ENCODE assay signal across 21 mouse cellular contexts in genomic region chr8:119805275-119805674, GRCm38 (mm10). TPM values are rescaled to one million over a fixed set of nuclear protein-coding genes. Genes with fewer than 3 reads are reported as not detected.
DNase-seq lines count a peak whose midpoint lies in the region; ATAC-seq and TF ChIP-seq lines count a peak whose summit lies in the region.
"Had no signal": no experiment of that assay in that cellular context is flagged by ENCODE, and none has a peak within 500 bp of the region (broad histone marks: within the 10 kb centered on the region; RNA-seq: fewer than 3 reads in every experiment).

No protein-coding gene starts in this region.

- no peak for TF ChIP-seq CTCF in hindbrain, postnatal 0 days (IDR thresholded peaks at IDR 0.05; ENCODE audit: low read depth)
- no peak for TF ChIP-seq CTCF in cerebellum, adult 2 months (IDR thresholded peaks at IDR 0.05; ENCODE audit: borderline replicate concordance, insufficient read depth, low read depth, low read length)

- no peak overlapping the region for H3K9ac ChIP-seq in hindbrain, embryonic 15.5 days
- H3K9ac ChIP-seq in hindbrain, postnatal 0 days (replicated peaks; ENCODE audit: low read length): no peak overlapping the region
- H3K9ac ChIP-seq in midbrain, embryonic 13.5 days (replicated peaks): no peak overlapping the region
- no peak overlapping the region for H3K9ac ChIP-seq in midbrain, embryonic 16.5 days (ENCODE audit: low read depth, low read length)
- H3K9ac ChIP-seq in forebrain, embryonic 16.5 days (replicated peaks; ENCODE audit: low read depth, low read length): no peak overlapping the region
- H3K9ac ChIP-seq in stomach, embryonic 16.5 days (ENCODE audit: low read length): no peak overlapping the region
- H3K9ac ChIP-seq: embryonic facial prominence, embryonic 15.5 days; heart, embryonic 12.5 days; liver, embryonic 13.5 days had no signal

- no peak for DNase-seq in hindbrain, postnatal 0 days (ENCODE audit: low spot score)
- no peak for DNase-seq in testis, postnatal 10 days (ENCODE audit: low spot score)
- no peak for DNase-seq in cerebellum, adult 2 months
- DNase-seq: adrenal gland, postnatal 36 days; cerebellum, adult 9-11 months; gastrocnemius, postnatal 25 days; heart, adult 18-20 months; heart, postnatal 10 days; liver, embryonic 13.5 days; lung, adult 2 months; lung, postnatal 14 days; retina, postnatal 1 day; thymus, adult 18-20 months; thymus, postnatal 36 days had no signal

- H3K4me2 ChIP-seq in hindbrain, embryonic 15.5 days: no peak overlapping the region
- no peak overlapping the region for H3K4me2 ChIP-seq in hindbrain, postnatal 0 days (ENCODE audit: low read depth, low read length)
- H3K4me2 ChIP-seq in midbrain, embryonic 13.5 days (replicated peaks): no peak overlapping the region
- H3K4me2 ChIP-seq in midbrain, embryonic 16.5 days (ENCODE audit: low read length): no peak overlapping the region
- H3K4me2 ChIP-seq in forebrain, embryonic 16.5 days (ENCODE audit: low read length): no peak overlapping the region
- no peak overlapping the region for H3K4me2 ChIP-seq in stomach, embryonic 16.5 days (ENCODE audit: low read depth, low read length)
- H3K4me2 ChIP-seq: embryonic facial prominence, embryonic 15.5 days; heart, embryonic 12.5 days; liver, embryonic 13.5 days had no signal

- ATAC-seq in hindbrain, embryonic 15.5 days (ENCODE audit: low FRiP score, low read depth): no peak
- no peak for ATAC-seq in hindbrain, postnatal 0 days
- no peak for ATAC-seq in midbrain, embryonic 13.5 days
- no peak for ATAC-seq in midbrain, embryonic 16.5 days
- ATAC-seq in forebrain, embryonic 16.5 days: no peak
- ATAC-seq in stomach, embryonic 16.5 days (ENCODE audit: insufficient read depth, low FRiP score): no peak

- peaks cover 4% of the 10 kb centered on the region; the same call in 1 of the 2 replicates for H3K36me3 ChIP-seq in hindbrain, embryonic 15.5 days
- H3K36me3 ChIP-seq in hindbrain, postnatal 0 days (ENCODE audit: insufficient read depth, low read length): peaks cover 5% of the 10 kb centered on the region
- peaks cover 15% of the 10 kb centered on the region for H3K36me3 ChIP-seq in midbrain, embryonic 13.5 days
- peaks cover 5% of the 10 kb centered on the region; the same call in 1 of the 2 replicates for H3K36me3 ChIP-seq in midbrain, embryonic 16.5 days (ENCODE audit: control insufficient read depth, insufficient read depth, low read length)
- H3K36me3 ChIP-seq in forebrain, embryonic 16.5 days (ENCODE audit: control insufficient read depth, insufficient read depth): peaks cover 3% of the 10 kb centered on the region; the same call in 1 of the 2 replicates
- H3K36me3 ChIP-seq in stomach, embryonic 16.5 days (ENCODE audit: control insufficient read depth, insufficient read depth, low read length): 0 out of 2 replicates have a peak, but pooled peaks cover 4% of the 10 kb centered on the region

- H3K4me1 ChIP-seq in hindbrain, embryonic 15.5 days (replicated peaks): peaks cover 33% of the 10 kb centered on the region
- peaks cover 12% of the 10 kb centered on the region for H3K4me1 ChIP-seq in hindbrain, postnatal 0 days (ENCODE audit: insufficient read depth, low read length)
- H3K4me1 ChIP-seq in midbrain, embryonic 13.5 days (replicated peaks): peaks cover 40% of the 10 kb centered on the region
- H3K4me1 ChIP-seq in midbrain, embryonic 16.5 days (ENCODE audit: control insufficient read depth, insufficient read depth, low read length): peaks cover 22% of the 10 kb centered on the region
- peaks cover 41% of the 10 kb centered on the region for H3K4me1 ChIP-seq in forebrain, embryonic 16.5 days (replicated peaks; ENCODE audit: control insufficient read depth, insufficient read depth, low read length)
- peaks cover 3% of the 10 kb centered on the region; the same call in 1 of the 2 replicates for H3K4me1 ChIP-seq in stomach, embryonic 16.5 days (ENCODE audit: control insufficient read depth, insufficient read depth, low read length)
- peaks cover 26% of the 10 kb centered on the region for H3K4me1 ChIP-seq in cerebellum, adult 2 months (ENCODE audit: control insufficient read depth, insufficient read depth, low read length)

- 58% methylated on average over 8 of the region's 8 CpGs for WGBS in hindbrain, embryonic 15.5 days
- 59% methylated on average over 8 of the region's 8 CpGs for WGBS in hindbrain, postnatal 0 days
- 70% methylated on average over 8 of the region's 8 CpGs for WGBS in midbrain, embryonic 13.5 days
- WGBS in midbrain, embryonic 16.5 days: 68% methylated on average over 8 of the region's 8 CpGs
- 47% methylated on average over 8 of the region's 8 CpGs for WGBS in forebrain, embryonic 16.5 days
- 49% methylated on average over 8 of the region's 8 CpGs for WGBS in stomach, embryonic 16.5 days
- 66% methylated on average over 8 of the region's 8 CpGs for WGBS in cerebellum, adult 2 months

- no peaks in the 10 kb centered on the region for H3K27me3 ChIP-seq in hindbrain, embryonic 15.5 days
- no peaks in the 10 kb centered on the region for H3K27me3 ChIP-seq in hindbrain, postnatal 0 days (ENCODE audit: insufficient read depth, low read length)
- no peaks in the 10 kb centered on the region for H3K27me3 ChIP-seq in midbrain, embryonic 13.5 days
- H3K27me3 ChIP-seq in midbrain, embryonic 16.5 days (ENCODE audit: control insufficient read depth, insufficient read depth, low read depth, low read length): no peaks in the 10 kb centered on the region
- H3K27me3 ChIP-seq in forebrain, embryonic 16.5 days (replicated peaks; ENCODE audit: control insufficient read depth, insufficient read depth, low read length): no peaks in the 10 kb centered on the region
- H3K27me3 ChIP-seq in stomach, embryonic 16.5 days (ENCODE audit: control insufficient read depth, insufficient read depth, low read length): no peaks in the 10 kb centered on the region
- no peaks in the 10 kb centered on the region for H3K27me3 ChIP-seq in cerebellum, adult 2 months (ENCODE audit: control insufficient read depth, insufficient read depth, low read length)
- H3K27me3 ChIP-seq: embryonic facial prominence, embryonic 15.5 days had no signal

- H3K9me3 ChIP-seq in hindbrain, embryonic 15.5 days: no peaks in the 10 kb centered on the region
- no peaks in the 10 kb centered on the region for H3K9me3 ChIP-seq in hindbrain, postnatal 0 days (ENCODE audit: low read length)
- H3K9me3 ChIP-seq in midbrain, embryonic 13.5 days: no peaks in the 10 kb centered on the region
- no peaks in the 10 kb centered on the region for H3K9me3 ChIP-seq in midbrain, embryonic 16.5 days (replicated peaks; ENCODE audit: control insufficient read depth, low read length, poor library complexity, severe bottlenecking)
- H3K9me3 ChIP-seq in forebrain, embryonic 16.5 days (ENCODE audit: control insufficient read depth, low read length): no peaks in the 10 kb centered on the region
- H3K9me3 ChIP-seq in stomach, embryonic 16.5 days (replicated peaks; ENCODE audit: control insufficient read depth, low read length): no peaks in the 10 kb centered on the region
- H3K9me3 ChIP-seq: embryonic facial prominence, embryonic 15.5 days; heart, embryonic 12.5 days; liver, embryonic 13.5 days had no signal

- TF ChIP-seq POLR2A in cerebellum, adult 2 months (IDR thresholded peaks at IDR 0.05; ENCODE audit: borderline replicate concordance, insufficient read depth, low read length): no peak

- no peak overlapping the region for H3K4me3 ChIP-seq in hindbrain, embryonic 15.5 days
- no peak overlapping the region for H3K4me3 ChIP-seq in hindbrain, postnatal 0 days (ENCODE audit: low read length)
- no peak overlapping the region for H3K4me3 ChIP-seq in midbrain, embryonic 13.5 days (replicated peaks)
- H3K4me3 ChIP-seq in midbrain, embryonic 16.5 days (ENCODE audit: low read depth, low read length): no peak overlapping the region
- no peak overlapping the region for H3K4me3 ChIP-seq in forebrain, embryonic 16.5 days (replicated peaks; ENCODE audit: low read length)
- no peak overlapping the region for H3K4me3 ChIP-seq in stomach, embryonic 16.5 days (replicated peaks; ENCODE audit: low read length)
- no peak overlapping the region for H3K4me3 ChIP-seq in cerebellum, adult 2 months (replicated peaks; ENCODE audit: insufficient read depth, low read depth, low read length)
- H3K4me3 ChIP-seq: embryonic facial prominence, embryonic 15.5 days; heart, embryonic 12.5 days; liver, embryonic 13.5 days had no signal

- H3K27ac ChIP-seq in hindbrain, embryonic 15.5 days (replicated peaks): 0 out of 2 replicates have a peak overlapping the region, but pooled peaks have one; percentile 14
- no peak overlapping the region for H3K27ac ChIP-seq in hindbrain, postnatal 0 days
- H3K27ac ChIP-seq in midbrain, embryonic 13.5 days: 0 out of 2 replicates have a peak overlapping the region, but pooled peaks have one; percentile 16
- no peak overlapping the region for H3K27ac ChIP-seq in midbrain, embryonic 16.5 days (ENCODE audit: low read length)
- H3K27ac ChIP-seq in forebrain, embryonic 16.5 days (ENCODE audit: low read length): peak overlapping the region; percentile 27; the same call in 1 of the 2 replicates
- H3K27ac ChIP-seq in stomach, embryonic 16.5 days (ENCODE audit: low read length): peak overlapping the region; percentile 4; the same call in 1 of the 2 replicates
- no peak overlapping the region for H3K27ac ChIP-seq in cerebellum, adult 2 months (ENCODE audit: insufficient read depth, low read length)
- H3K27ac ChIP-seq: embryonic facial prominence, embryonic 15.5 days; liver, embryonic 13.5 days had no signal

RNA-seq across cellular contexts. Expression of gene Tldc1, which starts 27.1 kb away (rescaled TPM):
- polyA plus RNA-seq in hindbrain, embryonic 15.5 days (2015; fragmentation: Nextera tagmentation; extraction: Ambion mirVana): 10.1 and 13.2 TPM in 2 replicates
- total RNA-seq in hindbrain, postnatal 0 days (2014; rRNA removed): 20.2 and 21.2 TPM in 2 replicates
- polyA plus RNA-seq in hindbrain, postnatal 0 days (2015; fragmentation: Nextera tagmentation; extraction: Ambion mirVana): 7.4 and 8.4 TPM in 2 replicates
- 10.9 and 11.0 TPM in 2 replicates for polyA plus RNA-seq in midbrain, embryonic 13.5 days (2015; fragmentation: Nextera tagmentation; extraction: Ambion mirVana)
- 10.9 and 12.2 TPM in 2 replicates for polyA plus RNA-seq in midbrain, embryonic 16.5 days (2015; fragmentation: Nextera tagmentation; extraction: Ambion mirVana)
- 15.3 and 16.1 TPM in 2 replicates for polyA plus RNA-seq in forebrain, embryonic 16.5 days (2015; fragmentation: Nextera tagmentation; extraction: Ambion mirVana)
- polyA plus RNA-seq in stomach, embryonic 16.5 days (2015; fragmentation: Nextera tagmentation; extraction: Ambion mirVana): 14.5 and 16.5 TPM in 2 replicates
- polyA plus RNA-seq in cerebellum, adult 2 months (2012; rRNA removed): 10.8 and 11.0 TPM in 2 replicates

RNA-seq across cellular contexts. Expression of gene Cotl1, which starts 35.1 kb away (rescaled TPM):
- 147 and 151 TPM in 2 replicates for polyA plus RNA-seq in hindbrain, embryonic 15.5 days (2015; fragmentation: Nextera tagmentation; extraction: Ambion mirVana)
- total RNA-seq in hindbrain, postnatal 0 days (2014; rRNA removed): 263 and 269 TPM in 2 replicates
- 85.4 and 87.8 TPM in 2 replicates for polyA plus RNA-seq in hindbrain, postnatal 0 days (2015; fragmentation: Nextera tagmentation; extraction: Ambion mirVana)
- polyA plus RNA-seq in midbrain, embryonic 13.5 days (2015; fragmentation: Nextera tagmentation; extraction: Ambion mirVana): 79.8 and 105 TPM in 2 replicates
- polyA plus RNA-seq in midbrain, embryonic 16.5 days (2015; fragmentation: Nextera tagmentation; extraction: Ambion mirVana): 126 and 139 TPM in 2 replicates
- polyA plus RNA-seq in forebrain, embryonic 16.5 days (2015; fragmentation: Nextera tagmentation; extraction: Ambion mirVana): 119 and 147 TPM in 2 replicates
- polyA plus RNA-seq in stomach, embryonic 16.5 days (2015; fragmentation: Nextera tagmentation; extraction: Ambion mirVana): 144 and 177 TPM in 2 replicates
- polyA plus RNA-seq in cerebellum, adult 2 months (2012; rRNA removed): 149 and 156 TPM in 2 replicates

RNA-seq across cellular contexts. Expression of gene Klhl36, which starts 56.8 kb away (rescaled TPM):
- 17.3 TPM in 2 replicates for polyA plus RNA-seq in hindbrain, embryonic 15.5 days (2015; fragmentation: Nextera tagmentation; extraction: Ambion mirVana)
- 36.6 and 37.3 TPM in 2 replicates for total RNA-seq in hindbrain, postnatal 0 days (2014; rRNA removed)
- polyA plus RNA-seq in hindbrain, postnatal 0 days (2015; fragmentation: Nextera tagmentation; extraction: Ambion mirVana): 20.6 and 22.0 TPM in 2 replicates
- polyA plus RNA-seq in midbrain, embryonic 13.5 days (2015; fragmentation: Nextera tagmentation; extraction: Ambion mirVana): 12.7 and 13.0 TPM in 2 replicates
- polyA plus RNA-seq in midbrain, embryonic 16.5 days (2015; fragmentation: Nextera tagmentation; extraction: Ambion mirVana): 16.6 and 18.5 TPM in 2 replicates
- polyA plus RNA-seq in forebrain, embryonic 16.5 days (2015; fragmentation: Nextera tagmentation; extraction: Ambion mirVana): 15.2 and 19.1 TPM in 2 replicates
- polyA plus RNA-seq in stomach, embryonic 16.5 days (2015; fragmentation: Nextera tagmentation; extraction: Ambion mirVana): 10.7 and 12.7 TPM in 2 replicates
- polyA plus RNA-seq in cerebellum, adult 2 months (2012; rRNA removed): 12.7 and 15.3 TPM in 2 replicates

Comparison
In these comparisons a context has a peak if more than half of its experiments do, and no peak if none do; other contexts are left out.
1. H3K27ac ChIP-seq: peak in hindbrain, embryonic 15.5 days (single experiment), midbrain, embryonic 13.5 days (single experiment), forebrain, embryonic 16.5 days (single experiment) and stomach, embryonic 16.5 days (single experiment); none in hindbrain, postnatal 0 days (single experiment), midbrain, embryonic 16.5 days (single experiment) and cerebellum, adult 2 months (single experiment).